Mouse (Mus musculus) embryo, embryonic 11.5 days (tissue): ENCODE data around the gene Lrmda.

Source experiments
- DNase-seq: peaks from one replicate; pipeline ENCODE4 v3.0.0-alpha.2; 2012; ENCODE audit warnings: low read depth, low spot score

Gene Lrmda

DNA sequence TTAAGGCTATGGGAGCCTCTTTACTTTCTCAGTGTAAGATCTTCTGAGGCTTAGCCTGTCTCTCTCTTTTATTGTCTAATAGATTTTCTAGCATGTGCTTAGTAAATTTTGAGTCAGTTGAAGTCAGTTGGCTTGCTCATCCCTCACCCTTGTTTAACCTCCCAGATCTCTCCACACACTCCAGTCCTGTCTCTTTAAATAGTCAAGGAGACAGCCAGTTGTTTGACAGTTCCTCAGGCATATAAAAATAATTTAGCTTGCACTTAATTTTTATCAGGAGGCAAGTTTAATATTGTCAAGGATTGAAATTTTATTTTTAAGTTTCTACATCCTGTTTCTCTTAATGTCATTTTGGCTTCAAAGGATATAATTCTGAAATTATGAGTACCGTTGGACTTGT, 303.5 kb downstream of the Lrmda start:
- DNase-seq: no peak

DNA sequence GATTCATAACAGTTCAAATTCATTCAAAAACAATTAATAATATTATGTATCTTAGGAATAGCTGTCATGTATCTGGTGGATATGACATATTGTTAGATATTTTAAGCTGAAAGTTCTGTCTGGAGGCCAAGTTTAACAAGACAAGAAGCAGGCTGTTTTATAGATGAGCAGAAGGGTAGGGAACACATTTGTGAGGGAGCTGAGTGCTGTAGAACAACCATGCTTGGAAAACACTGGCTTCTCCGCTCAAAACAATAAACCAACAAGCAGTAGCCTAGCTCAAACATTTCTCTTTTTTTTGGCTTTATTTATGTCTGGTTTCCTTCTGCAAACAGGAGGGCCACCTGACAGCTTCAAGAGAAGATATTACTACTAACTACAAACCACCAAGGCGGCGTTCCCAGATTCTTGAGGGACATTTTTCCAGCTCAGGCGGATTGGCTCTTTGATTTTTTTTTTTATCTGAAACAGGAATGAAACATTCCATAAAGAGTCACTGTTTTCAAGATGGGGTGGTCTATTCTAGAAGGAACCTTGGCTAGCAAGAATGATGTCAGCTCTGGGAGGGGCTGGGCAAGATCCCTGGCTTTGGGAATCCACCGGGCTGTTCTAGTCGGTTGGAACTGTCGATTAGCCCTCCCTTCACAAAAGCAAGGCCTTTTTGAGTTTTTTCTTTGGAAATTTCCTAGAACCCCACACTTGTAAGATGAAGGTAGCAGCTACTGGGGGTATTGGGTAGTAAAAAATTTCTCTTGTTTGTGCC, 304.2 kb downstream of the Lrmda start:
- no peak for DNase-seq

DNA sequence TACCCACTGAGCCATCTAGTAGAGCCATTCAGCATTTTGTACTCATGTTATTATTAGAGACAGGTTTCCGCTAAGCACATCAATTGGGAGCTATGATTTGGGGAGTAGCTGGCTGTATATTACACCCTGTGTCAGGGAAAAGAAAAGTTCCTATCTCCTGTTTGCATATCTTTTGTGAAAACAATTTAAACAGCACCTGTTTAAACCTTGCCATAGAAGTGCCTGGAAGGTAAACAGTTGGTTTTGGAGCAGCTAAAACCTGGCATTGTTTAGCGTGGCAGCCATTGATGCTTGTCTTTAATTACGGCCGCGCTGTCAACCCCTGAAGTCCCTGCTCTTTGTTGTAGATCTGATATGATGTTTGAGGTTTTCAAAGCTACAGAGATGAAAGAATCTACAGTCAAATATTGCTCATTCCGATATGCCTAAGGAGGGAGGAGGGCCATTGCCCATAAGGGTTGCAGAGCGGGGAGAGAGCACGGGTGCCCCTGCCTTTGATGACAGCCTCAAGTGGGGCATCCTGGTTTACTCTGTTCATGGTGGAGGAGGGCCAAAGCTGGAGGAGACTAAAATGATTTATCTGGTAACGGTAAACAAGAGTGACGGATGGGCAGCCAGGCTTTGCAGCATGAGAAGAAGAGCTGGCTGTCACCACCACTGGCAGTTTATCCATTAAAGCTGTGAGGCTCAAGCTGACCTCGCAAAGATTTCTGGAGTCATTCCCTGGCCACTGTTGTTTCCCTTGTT, 306.9 kb downstream of the Lrmda start:
- no peak for DNase-seq

DNA sequence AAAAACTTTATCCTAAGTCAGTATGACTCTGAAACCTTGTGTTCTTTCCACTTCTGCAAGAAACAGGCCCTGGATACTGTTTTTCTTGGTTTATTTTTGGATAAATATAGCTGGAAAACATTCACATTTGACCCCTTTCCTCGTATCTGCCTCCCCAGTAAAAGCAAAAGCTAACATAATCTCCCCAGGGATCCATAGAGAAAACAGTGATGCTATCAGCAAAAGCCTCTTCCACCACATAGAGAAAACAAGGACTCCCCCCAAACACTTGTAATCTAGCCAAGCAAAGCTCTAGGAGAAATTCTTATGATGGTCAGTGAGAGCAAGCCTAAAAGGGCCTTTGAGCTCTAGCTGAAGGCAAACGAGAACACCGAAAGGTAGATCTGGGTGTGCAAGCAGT, 309.7 kb downstream of the Lrmda start:
- DNase-seq: no peak

DNA sequence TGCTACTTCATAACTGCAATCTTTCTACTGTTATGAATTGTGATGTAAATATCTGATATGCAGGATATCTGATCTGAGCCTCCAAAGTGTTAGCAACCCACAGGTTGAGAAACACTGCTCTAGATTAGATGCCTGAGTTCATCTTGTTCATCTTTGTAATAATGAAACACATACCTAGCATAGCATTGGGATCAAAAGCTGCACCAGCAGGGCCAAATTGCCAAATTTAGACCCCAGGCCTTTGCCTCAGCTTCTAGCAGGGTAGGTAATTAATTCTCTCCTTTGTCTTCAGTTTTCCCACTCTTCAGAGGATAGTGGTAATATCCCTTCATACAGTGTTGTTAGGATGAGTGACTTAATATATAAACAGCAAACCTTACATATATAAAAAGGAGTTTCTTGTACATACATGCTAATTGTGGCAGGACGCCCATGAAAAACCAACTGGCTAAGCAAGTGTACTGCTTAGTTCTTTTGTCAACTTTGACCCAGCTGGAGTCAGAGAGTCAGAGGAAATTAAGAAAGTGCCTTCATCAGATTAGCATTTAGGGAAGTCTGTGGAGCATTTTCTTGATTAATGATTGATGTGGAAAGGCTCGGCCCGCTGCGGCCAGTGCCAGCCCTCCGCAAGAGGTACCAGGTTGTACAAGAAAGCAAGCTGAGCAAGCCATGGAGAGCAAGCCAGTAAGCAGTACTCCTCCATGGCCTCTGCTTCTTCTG, 315.7 kb downstream of the Lrmda start:
- no peak for DNase-seq

DNA sequence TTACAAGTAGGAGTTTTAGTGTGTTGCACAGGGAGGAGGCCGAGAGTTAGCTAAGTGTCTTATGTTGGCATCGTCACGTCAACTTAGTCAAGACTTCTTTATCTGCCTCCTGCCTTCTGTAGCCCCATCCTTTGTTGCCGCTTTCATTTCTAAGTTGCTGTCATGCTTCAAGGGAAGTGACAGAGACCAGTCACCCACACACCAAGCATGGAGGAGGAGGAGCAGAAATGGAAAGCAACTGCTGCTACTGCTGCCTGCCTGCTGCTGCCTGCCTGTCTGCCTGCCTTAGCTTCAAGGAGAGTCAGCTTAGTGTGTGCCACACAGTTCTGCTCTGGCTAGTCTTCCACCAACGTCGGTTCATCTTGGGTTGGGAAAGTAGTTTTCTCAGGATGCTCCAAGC, 319.7 kb downstream of the Lrmda start:
- no peak for DNase-seq

DNA sequence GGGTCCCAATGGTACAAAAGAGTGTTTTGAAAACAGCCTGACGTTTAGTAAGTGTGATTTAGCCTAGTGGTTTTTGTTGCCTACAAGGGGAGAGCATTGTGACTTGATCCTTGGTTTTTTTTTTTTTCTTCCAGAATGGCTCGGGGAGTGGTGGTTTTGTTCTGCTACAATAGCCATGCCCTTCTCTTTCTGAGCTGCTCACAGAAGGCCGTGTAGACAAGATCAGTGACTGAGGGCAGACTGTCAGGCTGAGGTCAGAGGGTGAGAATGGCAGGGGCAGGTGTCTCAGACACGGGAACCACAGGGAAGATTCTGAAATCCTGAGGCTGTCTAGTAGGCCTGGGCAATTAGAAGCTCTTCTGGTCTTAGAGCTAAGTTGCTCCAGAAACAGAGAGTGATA, 323.8 kb downstream of the Lrmda start:
- no peak for DNase-seq

DNA sequence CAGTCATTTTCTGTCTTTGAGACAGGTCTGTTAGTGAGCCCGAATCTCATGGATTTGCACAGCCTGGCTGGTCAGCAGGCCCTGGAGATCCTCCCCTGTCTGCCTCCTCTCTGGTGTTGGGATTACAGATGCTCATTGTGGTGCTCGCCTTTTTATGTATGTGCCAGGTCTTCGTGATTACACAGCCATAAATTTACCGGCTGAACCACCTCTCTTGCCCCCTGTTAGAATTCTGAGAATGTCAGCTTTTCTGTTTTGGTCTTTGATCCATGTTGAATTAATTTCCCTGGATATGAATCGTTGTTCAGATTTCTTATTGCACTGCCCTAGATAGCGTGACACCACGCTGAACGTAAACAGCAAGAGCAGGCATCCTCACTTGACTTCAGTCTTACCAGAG, 325.7 kb downstream of the Lrmda start:
- DNase-seq: no peak

DNA sequence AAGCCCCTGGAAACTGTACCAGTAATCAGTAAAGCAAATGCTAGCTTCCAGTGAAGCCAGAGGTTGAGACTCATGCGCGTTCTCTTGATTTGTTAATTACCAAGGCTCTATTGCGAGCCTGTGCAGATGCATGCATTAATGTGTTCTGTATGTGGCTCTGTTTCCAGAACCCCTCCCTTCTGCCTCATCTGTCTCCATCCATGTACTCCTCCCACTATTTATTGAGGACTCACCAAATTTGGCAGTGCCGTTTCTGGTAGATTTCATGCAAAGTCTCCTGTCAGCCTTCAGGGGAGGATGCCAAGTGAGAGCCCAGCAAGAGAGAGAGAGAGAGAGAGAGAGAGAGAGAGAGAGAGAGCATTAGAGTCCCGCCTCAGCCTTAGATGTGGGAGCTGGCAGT, 334.1 kb downstream of the Lrmda start:
- no peak for DNase-seq

DNA sequence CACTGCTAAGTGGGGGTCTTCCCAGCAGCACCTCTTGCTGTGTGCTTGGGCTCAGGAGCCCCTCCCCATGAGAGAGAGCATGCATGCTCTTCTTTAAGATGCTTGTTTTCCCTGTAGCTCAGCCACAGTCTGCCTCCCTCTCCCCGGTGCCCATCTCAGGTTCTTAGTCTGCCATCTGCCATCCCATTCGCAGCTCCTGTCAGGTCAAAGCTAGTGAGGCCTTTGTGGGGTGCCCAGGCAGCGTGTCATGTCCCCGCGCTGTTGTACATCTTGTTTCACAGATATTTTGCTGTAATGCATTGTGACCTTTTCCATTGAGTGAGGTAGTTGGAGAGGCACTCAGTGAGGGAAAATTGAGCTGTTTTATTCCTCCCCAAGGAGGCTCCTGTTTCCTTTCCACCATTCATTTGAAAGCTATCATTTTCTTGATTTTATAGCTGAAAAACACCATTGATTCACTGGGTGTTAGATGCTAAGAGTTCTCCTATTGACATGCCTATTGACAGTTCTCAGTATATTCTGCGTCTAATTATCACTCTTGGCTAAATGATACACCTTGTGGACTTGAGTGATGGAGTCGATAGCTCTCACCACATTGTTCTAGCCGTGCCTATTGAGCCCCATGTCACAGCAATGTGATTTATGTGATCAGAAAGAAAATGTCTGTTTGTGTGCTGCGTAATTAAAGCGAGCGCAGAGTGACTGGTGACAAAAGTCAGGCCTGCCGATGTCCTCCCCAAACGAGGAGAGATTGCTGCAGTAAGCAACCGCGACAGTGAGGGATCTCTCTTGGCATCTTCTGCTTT, 335.5 kb downstream of the Lrmda start:
- no peak for DNase-seq

DNA sequence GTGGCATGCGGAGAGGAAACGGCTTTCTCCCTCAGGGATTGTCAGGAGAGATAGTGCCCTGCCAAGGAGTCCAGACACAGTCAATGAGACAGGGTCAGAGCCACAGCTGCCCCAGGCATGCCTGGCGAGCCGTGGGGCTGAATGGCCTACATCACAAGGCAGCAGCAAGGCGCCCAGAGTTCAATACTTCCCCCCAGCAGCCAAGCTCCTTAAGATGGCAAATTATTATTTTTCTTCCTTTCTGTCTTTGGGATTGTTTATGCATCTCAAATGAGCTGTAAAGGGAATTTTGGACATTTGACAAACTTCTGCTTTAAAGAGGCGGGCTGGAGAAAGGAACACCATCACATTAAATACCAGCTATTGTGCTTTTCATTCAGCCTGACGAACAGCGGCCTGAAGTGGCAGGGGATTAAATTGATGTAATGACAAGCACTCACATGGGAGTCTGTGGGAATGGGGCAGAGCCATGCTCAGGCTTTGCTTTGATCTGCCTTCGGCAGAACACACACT, 338.5 kb downstream of the Lrmda start:
- no peak for DNase-seq

DNA sequence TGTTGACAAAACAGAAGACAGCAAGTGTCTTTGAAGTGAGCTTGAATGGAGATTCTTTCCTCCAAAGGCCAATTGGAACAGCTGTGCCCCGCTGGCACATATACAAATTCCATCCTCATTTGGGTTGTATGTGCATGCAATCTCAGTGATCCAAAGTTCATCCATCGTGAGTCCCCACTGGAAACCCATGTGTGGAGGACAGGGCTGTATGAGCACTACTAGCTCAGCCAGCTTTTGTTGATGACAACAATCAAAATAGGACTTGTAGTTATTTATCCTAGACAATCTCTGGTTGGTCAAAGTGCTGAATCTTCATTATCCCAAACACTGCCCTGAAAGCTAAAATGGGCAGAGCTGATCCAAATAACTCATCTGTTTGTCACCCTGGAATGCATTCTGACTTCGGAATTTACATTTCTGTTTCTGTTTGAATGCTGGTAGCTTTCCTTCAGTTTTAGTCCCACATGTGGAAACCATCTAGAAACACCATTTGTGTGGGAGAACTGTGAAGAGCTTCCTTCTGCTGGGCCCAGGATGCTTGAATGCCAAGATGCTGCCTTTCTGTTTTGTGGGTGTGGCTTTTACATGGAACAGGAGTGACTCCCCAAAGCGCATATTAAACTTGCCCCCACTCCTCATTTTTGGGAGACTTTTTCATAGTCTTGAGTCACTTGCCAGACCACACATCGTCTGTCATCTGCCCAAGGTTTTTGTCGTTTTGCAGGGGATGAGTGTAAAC, 344.7 kb downstream of the Lrmda start:
- no peak for DNase-seq

DNA sequence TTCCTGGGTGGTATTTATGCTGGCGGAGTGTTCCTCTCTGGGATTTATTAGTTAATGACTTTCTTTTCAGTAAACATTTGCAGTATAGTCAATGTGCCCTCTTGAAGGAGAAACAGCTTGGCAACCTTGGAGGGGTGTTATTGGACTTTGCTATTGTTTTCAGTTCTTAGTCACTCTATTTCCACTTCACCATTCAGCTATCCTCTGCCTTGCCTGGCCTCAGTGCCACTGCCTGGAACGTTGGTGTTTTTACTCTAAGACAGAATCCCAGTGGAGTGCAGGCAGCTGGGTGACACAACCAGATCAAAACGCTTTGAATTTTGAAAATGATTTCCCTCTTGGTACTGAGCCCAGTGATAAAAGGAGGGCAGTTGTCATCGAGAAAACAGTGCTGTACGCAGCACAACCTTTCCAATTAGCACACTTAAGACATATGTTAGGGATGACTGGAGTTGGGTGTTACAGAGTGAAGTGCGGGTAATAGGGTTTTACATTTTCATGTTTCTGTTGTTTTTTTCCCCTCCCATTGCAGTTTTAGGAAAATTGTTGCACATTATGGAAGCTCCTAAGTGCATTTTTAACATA, 345.4 kb downstream of the Lrmda start:
- DNase-seq: no peak

DNA sequence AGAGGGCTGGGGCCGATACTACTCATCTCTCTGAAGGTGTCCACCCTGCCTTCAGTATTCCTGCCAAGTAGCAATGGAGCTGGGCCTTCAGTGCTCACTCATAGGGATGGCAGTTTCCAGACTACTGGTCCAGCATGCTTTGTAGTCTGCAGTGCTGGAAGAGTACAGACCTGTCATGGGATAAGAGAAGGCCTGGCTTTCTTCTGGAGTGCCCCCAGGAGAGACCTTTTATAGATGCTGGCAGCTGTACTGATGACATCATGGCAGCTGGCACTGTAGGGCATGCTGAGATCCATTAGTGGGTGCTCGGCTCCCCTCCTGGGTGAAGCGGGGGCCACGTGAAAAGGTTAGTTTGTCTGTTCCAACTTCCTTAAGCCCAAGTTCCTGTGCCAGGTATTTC, 348.1 kb downstream of the Lrmda start:
- DNase-seq: no peak

DNA sequence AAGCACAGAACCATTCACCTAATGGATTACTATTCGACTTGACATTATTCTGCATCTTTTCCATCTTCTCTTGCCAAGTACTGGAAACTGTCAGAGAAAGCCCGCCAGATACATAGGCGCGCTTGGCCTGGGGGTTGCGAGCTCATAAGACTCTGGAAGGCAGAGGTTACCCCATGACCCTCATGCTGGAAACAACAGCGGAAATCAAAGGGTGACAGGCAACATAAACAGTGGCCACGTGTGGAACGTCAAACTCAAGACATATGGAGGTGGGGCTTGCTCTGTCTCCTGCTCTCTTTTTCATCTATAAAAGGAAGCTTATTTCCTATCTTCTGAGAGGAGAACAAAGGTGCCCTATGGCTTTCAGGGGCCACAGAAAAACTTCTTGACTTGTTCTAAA, 351.6 kb downstream of the Lrmda start:
- no peak for DNase-seq

DNA sequence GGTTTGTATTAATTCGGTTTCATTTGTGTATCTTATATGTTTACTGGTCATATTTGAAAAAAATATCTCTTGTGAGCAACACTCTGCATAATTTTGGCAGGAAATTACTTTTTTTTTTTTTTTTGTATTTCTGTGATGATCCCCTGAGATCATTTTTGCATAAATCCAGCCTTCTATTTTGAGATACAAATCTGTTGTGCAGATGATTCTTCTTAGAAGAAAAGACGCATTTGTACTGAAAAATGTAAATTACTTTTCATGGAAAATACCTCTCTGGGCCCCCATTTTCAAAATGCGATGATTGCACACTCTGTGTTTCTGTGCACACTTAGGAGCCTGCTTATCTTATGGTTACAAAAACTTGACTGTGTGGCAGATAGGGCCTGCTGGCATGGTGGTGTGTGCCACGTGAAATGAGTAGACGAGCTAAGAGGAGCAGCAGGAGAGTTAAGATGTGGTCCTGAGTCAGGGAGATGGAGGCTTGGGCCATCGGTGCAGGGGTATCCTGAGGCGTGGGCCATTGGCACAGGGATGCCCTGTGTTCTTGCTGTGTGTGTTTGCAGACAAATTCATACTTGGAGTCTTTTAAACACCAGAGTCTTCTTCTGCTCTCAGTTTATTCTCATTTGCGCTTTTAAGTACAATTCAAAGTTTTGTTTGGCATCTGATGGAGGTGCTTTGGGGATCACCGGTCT, 353.3 kb downstream of the Lrmda start:
- DNase-seq: no peak

DNA sequence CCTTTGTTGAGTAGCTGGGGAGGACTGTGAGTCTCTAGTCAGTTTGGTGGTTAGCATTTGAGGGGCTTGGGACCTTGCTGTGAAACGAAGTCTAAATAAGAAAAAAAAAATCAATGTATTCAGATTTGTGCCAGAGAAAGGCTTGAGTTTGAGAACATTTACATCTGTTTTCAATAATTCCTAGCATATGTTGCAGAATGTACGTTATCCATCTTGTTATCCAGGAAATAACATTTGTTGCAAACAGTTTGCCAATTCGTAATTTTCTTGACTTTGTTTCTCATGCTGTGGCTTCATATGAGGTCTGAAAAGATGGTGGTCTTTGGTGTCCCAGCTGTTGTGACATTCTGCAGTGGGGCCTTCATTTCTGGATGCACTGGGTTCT, 353.8 kb downstream of the Lrmda start:
- no peak for DNase-seq

DNA sequence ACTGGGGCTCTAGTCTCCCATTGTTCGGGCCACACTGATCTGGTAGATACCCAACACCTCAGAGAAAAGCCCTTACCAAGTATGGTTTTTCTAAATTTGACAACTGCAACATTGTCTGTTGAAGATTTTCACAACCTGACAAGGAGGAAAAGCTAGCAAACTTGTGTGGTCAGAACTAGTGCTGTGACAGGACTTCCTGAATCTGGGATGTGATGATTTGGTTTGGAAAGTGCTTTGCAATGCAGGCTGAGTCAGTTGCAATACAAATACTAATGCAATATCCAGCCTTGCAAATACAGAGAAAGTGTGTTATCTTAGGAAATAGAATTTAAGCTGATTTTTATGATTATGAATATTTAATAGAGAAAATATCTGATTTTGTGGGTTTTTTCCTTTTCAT, 357.6 kb downstream of the Lrmda start:
- DNase-seq: no peak

DNA sequence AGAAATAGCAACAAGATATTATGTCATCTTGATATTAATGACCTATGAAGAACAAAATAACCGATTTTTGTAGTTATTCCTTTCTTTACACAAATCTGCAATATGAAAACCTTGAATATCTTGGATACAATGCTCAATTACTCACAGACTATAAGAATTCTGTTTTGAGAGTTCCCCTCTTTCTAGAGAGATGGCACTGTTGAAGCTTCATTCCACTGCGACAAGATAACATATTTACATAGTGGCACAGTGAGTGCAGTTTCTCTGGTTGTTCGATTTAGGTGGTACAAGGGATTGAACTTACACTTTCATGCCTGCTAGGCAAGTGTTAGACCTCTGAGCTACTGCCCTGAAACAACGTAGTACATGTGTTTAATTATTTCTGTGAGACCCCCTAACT, 362.6 kb downstream of the Lrmda start:
- DNase-seq: no peak

DNA sequence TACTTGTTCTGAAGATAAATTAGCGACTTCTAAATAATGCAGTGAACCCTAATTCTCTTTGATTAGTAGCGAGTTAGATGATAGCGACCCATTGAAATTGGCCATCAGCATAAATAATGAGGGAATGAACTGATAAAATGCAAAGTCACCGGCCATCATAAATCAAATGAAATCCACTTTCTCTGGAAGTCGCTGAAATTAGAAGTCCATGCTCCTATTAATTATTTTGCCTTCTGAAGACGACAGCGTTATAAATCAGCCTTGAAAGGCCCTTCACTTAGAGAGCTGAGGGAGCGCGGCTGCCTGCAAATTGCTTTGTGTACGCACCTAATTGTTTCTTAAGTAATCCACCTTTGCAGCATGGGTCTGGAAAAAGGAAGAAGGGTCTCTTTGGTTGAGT, 374.1 kb downstream of the Lrmda start:
- peak; percentile 16 for DNase-seq
